Comparison of ENCODE assay signal across 25 mouse cellular contexts in the genomic region with DNA sequence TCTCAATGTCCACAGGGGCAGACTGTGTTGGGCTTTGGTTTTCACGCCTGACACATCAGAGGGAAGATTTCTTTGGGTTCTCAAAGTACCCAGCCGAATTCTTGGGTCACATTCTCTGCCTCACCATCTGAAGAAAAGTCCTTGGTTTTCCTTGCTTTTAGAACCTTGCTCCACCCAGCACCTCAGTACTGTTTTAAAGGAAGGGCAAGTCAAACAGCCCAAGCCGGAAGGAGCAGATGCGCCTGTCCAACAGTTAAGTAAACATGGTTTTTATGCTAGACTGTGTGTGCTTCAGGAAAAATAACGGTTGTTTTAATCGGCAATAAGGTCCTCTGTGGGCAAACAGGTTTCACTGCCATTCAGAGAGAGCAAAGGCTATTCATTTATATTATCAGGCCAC. TPM values are rescaled to one million over a fixed set of nuclear protein-coding genes. Genes with fewer than 3 reads are reported as not detected.
DNase-seq lines count a peak whose midpoint lies in the region; ATAC-seq and TF ChIP-seq lines count a peak whose summit lies in the region.
"Had no signal": no experiment of that assay in that cellular context is flagged by ENCODE, and none has a peak within 500 bp of the region (broad histone marks: within the 10 kb centered on the region; RNA-seq: fewer than 3 reads in every experiment).

No protein-coding gene starts in this region.

- H3K36me3 ChIP-seq in intestine, embryonic 15.5 days: no peaks in the 10 kb centered on the region
- no peaks in the 10 kb centered on the region for H3K36me3 ChIP-seq in intestine, postnatal 0 days (ENCODE audit: control insufficient read depth, insufficient read depth)
- H3K36me3 ChIP-seq in intestine, embryonic 16.5 days (ENCODE audit: control insufficient read depth, insufficient read depth, low read length): no peaks in the 10 kb centered on the region; the same call in 1 of the 2 replicates
- H3K36me3 ChIP-seq: heart, embryonic 15.5 days had no signal

- H3K4me2 ChIP-seq in intestine, embryonic 15.5 days (replicated peaks): no peak overlapping the region
- no peak overlapping the region for H3K4me2 ChIP-seq in intestine, postnatal 0 days (replicated peaks; ENCODE audit: low read depth)
- no peak overlapping the region for H3K4me2 ChIP-seq in intestine, embryonic 16.5 days (ENCODE audit: low read depth, low read length)
- H3K4me2 ChIP-seq: forebrain, embryonic 13.5 days; heart, embryonic 12.5 days; heart, embryonic 15.5 days; hindbrain, embryonic 13.5 days had no signal

- 0 out of 2 replicates have a peak, but pooled peaks cover 5% of the 10 kb centered on the region for H3K4me1 ChIP-seq in intestine, embryonic 15.5 days (replicated peaks)
- H3K4me1 ChIP-seq in intestine, postnatal 0 days (replicated peaks; ENCODE audit: control insufficient read depth, insufficient read depth, low read length): no peaks in the 10 kb centered on the region
- peaks cover 62% of the 10 kb centered on the region for H3K4me1 ChIP-seq in bone marrow macrophage, adult 2 months (ENCODE audit: control insufficient read depth, insufficient read depth, low read length)
- H3K4me1 ChIP-seq in intestine, embryonic 16.5 days (ENCODE audit: control insufficient read depth, insufficient read depth, low read length): peaks cover 7% of the 10 kb centered on the region; the same call in 1 of the 2 replicates

- H3K4me3 ChIP-seq in intestine, embryonic 15.5 days (replicated peaks): no peak overlapping the region
- no peak overlapping the region for H3K4me3 ChIP-seq in intestine, postnatal 0 days (ENCODE audit: low read depth, low read length)
- H3K4me3 ChIP-seq in bone marrow macrophage, adult 2 months (ENCODE audit: insufficient read depth, low read length): no peak overlapping the region
- no peak overlapping the region for H3K4me3 ChIP-seq in intestine, embryonic 16.5 days (ENCODE audit: low read length)
- H3K4me3 ChIP-seq: forebrain, embryonic 10.5 days; forebrain, embryonic 13.5 days; heart, embryonic 12.5 days; heart, embryonic 15.5 days; hindbrain, embryonic 10.5 days; hindbrain, embryonic 13.5 days had no signal

- H3K27me3 ChIP-seq in intestine, embryonic 15.5 days (replicated peaks): no peaks in the 10 kb centered on the region
- no peaks in the 10 kb centered on the region for H3K27me3 ChIP-seq in intestine, postnatal 0 days (replicated peaks; ENCODE audit: control insufficient read depth, insufficient read depth, low read length)
- H3K27me3 ChIP-seq in intestine, embryonic 16.5 days (replicated peaks; ENCODE audit: control insufficient read depth, insufficient read depth, low read length): no peaks in the 10 kb centered on the region
- H3K27me3 ChIP-seq: CH12.LX; forebrain, embryonic 13.5 days; heart, embryonic 12.5 days; heart, embryonic 15.5 days; hindbrain, embryonic 13.5 days; Patski had no signal

- no peaks in the 10 kb centered on the region for H3K9me3 ChIP-seq in intestine, embryonic 15.5 days
- H3K9me3 ChIP-seq in intestine, postnatal 0 days (ENCODE audit: control insufficient read depth): no peaks in the 10 kb centered on the region
- H3K9me3 ChIP-seq in intestine, embryonic 16.5 days (ENCODE audit: control insufficient read depth, low read length): no peaks in the 10 kb centered on the region
- H3K9me3 ChIP-seq: forebrain, embryonic 13.5 days; G1E; heart, embryonic 12.5 days; heart, embryonic 15.5 days; hindbrain, embryonic 10.5 days; hindbrain, embryonic 13.5 days had no signal

- WGBS in intestine, embryonic 15.5 days: 37% methylated on average over 6 of the region's 6 CpGs
- 27% methylated on average over 6 of the region's 6 CpGs for WGBS in intestine, postnatal 0 days
- 44% methylated on average over 6 of the region's 6 CpGs for WGBS in intestine, embryonic 16.5 days

- no peak for TF ChIP-seq CTCF in intestine, postnatal 0 days (IDR thresholded peaks at IDR 0.05; ENCODE audit: low read depth)
- no peak for TF ChIP-seq CTCF in bone marrow macrophage, adult 2 months (IDR thresholded peaks at IDR 0.05; ENCODE audit: low read depth, low read length)

- ATAC-seq in intestine, embryonic 15.5 days: peak; percentile 26; the same call in 1 of the 2 replicates
- no peak for ATAC-seq in intestine, postnatal 0 days
- ATAC-seq in intestine, embryonic 16.5 days: 0 out of 2 replicates have a peak, but pooled peaks have one; percentile 10
- ATAC-seq: forebrain, embryonic 13.5 days; forebrain, embryonic 16.5 days; hindbrain, embryonic 16.5 days; Patski had no signal

- DNase-seq in spleen, postnatal 14 days (ENCODE audit: low spot score in 2 of 2): no peak
- no peak for DNase-seq in testis, postnatal 14 days (ENCODE audit: low spot score)
- DNase-seq: adrenal gland, postnatal 10 days; adrenal gland, postnatal 36 days; B cell, adult 2 months; cerebellum, adult 11-12 months; cerebellum, adult 8-10 months; cerebellum, postnatal 10 days; gastrocnemius, postnatal 14 days; heart, postnatal 10 days had no signal

- TF ChIP-seq POLR2A in bone marrow macrophage, adult 2 months (IDR thresholded peaks at IDR 0.05; ENCODE audit: borderline replicate concordance, low read depth, low read length): no peak

- H3K27ac ChIP-seq in intestine, embryonic 15.5 days: no peak overlapping the region; the same call in 1 of the 2 replicates
- no peak overlapping the region for H3K27ac ChIP-seq in intestine, postnatal 0 days (ENCODE audit: low read depth, low read length)
- peak overlapping the region; percentile 90 for H3K27ac ChIP-seq in bone marrow macrophage, adult 2 months (ENCODE audit: insufficient read depth, low read depth, low read length)
- no peak overlapping the region for H3K27ac ChIP-seq in intestine, embryonic 16.5 days (ENCODE audit: low read length)
- H3K27ac ChIP-seq: forebrain, embryonic 10.5 days; forebrain, embryonic 13.5 days; heart, embryonic 15.5 days; hindbrain, embryonic 10.5 days; hindbrain, embryonic 13.5 days had no signal

- no peak overlapping the region for H3K9ac ChIP-seq in intestine, embryonic 15.5 days
- H3K9ac ChIP-seq in intestine, postnatal 0 days (ENCODE audit: low read depth, low read length): no peak overlapping the region
- H3K9ac ChIP-seq in intestine, embryonic 16.5 days (ENCODE audit: low read depth, low read length): no peak overlapping the region
- H3K9ac ChIP-seq: forebrain, embryonic 13.5 days; heart, embryonic 12.5 days; heart, embryonic 15.5 days; hindbrain, embryonic 13.5 days had no signal

RNA-seq across cellular contexts. Expression of a gene that starts 6.5 kb away (rescaled TPM):
- 0.98 and 1.3 TPM in 2 replicates for polyA plus RNA-seq in intestine, embryonic 15.5 days (2015; fragmentation: Nextera tagmentation; extraction: Ambion mirVana)
- polyA plus RNA-seq in intestine, postnatal 0 days (2015; fragmentation: Nextera tagmentation; extraction: Ambion mirVana): not detected in 2 replicates
- 2.1 TPM in 1 of 2 replicates, not detected in the other for polyA plus RNA-seq in bone marrow macrophage, adult 2 months (2012; ENCODE audit: insufficient read depth, insufficient read length, missing spikeins)
- polyA plus RNA-seq in intestine, embryonic 16.5 days (2015; fragmentation: Nextera tagmentation; extraction: Ambion mirVana): 0.65 and 0.95 TPM in 2 replicates
- polyA plus RNA-seq: forebrain, embryonic 13.5 days; forebrain, embryonic 16.5 days; G1E; Patski had no signal

RNA-seq across cellular contexts. Expression of a gene that starts 46.9 kb away (rescaled TPM):
- 1.3 and 1.5 TPM in 2 replicates for polyA plus RNA-seq in intestine, embryonic 15.5 days (2015; fragmentation: Nextera tagmentation; extraction: Ambion mirVana)
- polyA plus RNA-seq in intestine, postnatal 0 days (2015; fragmentation: Nextera tagmentation; extraction: Ambion mirVana): 0.52 and 0.78 TPM in 2 replicates
- 0.34 and 0.43 TPM in 2 replicates for polyA plus RNA-seq in bone marrow macrophage, adult 2 months (2012; ENCODE audit: insufficient read depth, insufficient read length, missing spikeins)
- polyA plus RNA-seq in intestine, embryonic 16.5 days (2015; fragmentation: Nextera tagmentation; extraction: Ambion mirVana): 0.50 and 0.56 TPM in 2 replicates
- polyA plus RNA-seq: G1E had no signal
